Mouse (Mus musculus) myocyte (in vitro differentiated cells): ENCODE measurements around the gene Laptm5. TPM values are rescaled to one million over a fixed set of nuclear protein-coding genes. Genes with fewer than 3 reads are reported as not detected.

Source experiments
- H3K27me3 ChIP-seq: one replicate; pipeline ENCODE4 v1.6.1; 2011; ENCODE audit not compliant: control insufficient read depth, insufficient read depth, insufficient read length
- H3K36me3 ChIP-seq: one replicate; pipeline ENCODE4 v1.6.1; 2011; ENCODE audit not compliant: control insufficient read depth, insufficient read depth
- H3K4me2 ChIP-seq: one replicate; pipeline ENCODE4 v1.6.1; 2011; ENCODE audit warnings: low read depth, control low read depth
- H3K4me3 ChIP-seq: one replicate; pipeline ENCODE4 v1.5.1; 2011; ENCODE audit warnings: mild to moderate bottlenecking, control low read depth, moderate library complexity
- H3K79me2 ChIP-seq: one replicate; pipeline ENCODE4 v1.6.1; 2011; ENCODE audit not compliant: control insufficient read depth, insufficient read depth
- H3ac ChIP-seq: one replicate; pipeline ENCODE4 v1.6.1; 2011; ENCODE audit not compliant: control insufficient read depth, insufficient read length
- CEBPB ChIP-seq: IDR thresholded peaks from 2 replicates; pipeline ENCODE4 v1.6.1; 2011; ENCODE audit warnings: mild to moderate bottlenecking, moderate library complexity; ENCODE audit not compliant: poor library complexity, insufficient read depth, severe bottlenecking
- E2F4 ChIP-seq: IDR thresholded peaks from one replicate; pipeline ENCODE4 v1.6.1; 2011; ENCODE audit warnings: mild to moderate bottlenecking, control low read depth, moderate library complexity; ENCODE audit not compliant: insufficient read depth
- MAX ChIP-seq: IDR thresholded peaks from one replicate; pipeline ENCODE4 v1.6.1; 2011; ENCODE audit warnings: low read depth, mild to moderate bottlenecking, control low read depth
- MYOD1 ChIP-seq, 3 experiments: IDR thresholded peaks; one replicate each; pipeline ENCODE4 v1.6.1; 2011; ENCODE audit warnings: control low read depth in 2 of 3, low read depth in 2 of 3, mild to moderate bottlenecking in 2 of 3, moderate library complexity in 1 of 3; ENCODE audit not compliant: insufficient read length in 2 of 3, control insufficient read depth in 1 of 3
- MYOG ChIP-seq, 3 experiments: IDR thresholded peaks; one replicate each; pipeline ENCODE4 v1.6.1; 2011; ENCODE audit warnings: control low read depth in 2 of 3, low read depth in 2 of 3, mild to moderate bottlenecking in 2 of 3; ENCODE audit not compliant: insufficient read length in 2 of 3, control insufficient read depth in 1 of 3, insufficient read depth in 1 of 3
- POLR2A ChIP-seq: IDR thresholded peaks from one replicate; pipeline ENCODE4 v1.6.1; 2011; ENCODE audit warnings: low read depth, mild to moderate bottlenecking, control low read depth, moderate library complexity; ENCODE audit not compliant: insufficient read length
- POLR2AphosphoS2 ChIP-seq: IDR thresholded peaks from one replicate; pipeline ENCODE4 v1.6.1; 2011; ENCODE audit warnings: low read depth, control low read depth; ENCODE audit not compliant: insufficient read length
- REST ChIP-seq: IDR thresholded peaks from one replicate; pipeline ENCODE4 v1.6.1; 2011; ENCODE audit warnings: mild to moderate bottlenecking, control low read depth, moderate library complexity; ENCODE audit not compliant: insufficient read depth, insufficient read length
- SRF ChIP-seq: IDR thresholded peaks from one replicate; pipeline ENCODE4 v1.6.1; 2011; ENCODE audit warnings: low read depth; ENCODE audit not compliant: control insufficient read depth, insufficient read length
- TCF12 ChIP-seq: IDR thresholded peaks from one replicate; pipeline ENCODE4 v1.6.1; 2011; ENCODE audit warnings: mild to moderate bottlenecking, control low read depth; ENCODE audit not compliant: poor library complexity, insufficient read depth, severe bottlenecking
- TCF3 ChIP-seq: IDR thresholded peaks from one replicate; pipeline ENCODE4 v1.6.1; 2011; ENCODE audit warnings: low read depth, control low read depth; ENCODE audit not compliant: insufficient read length
- USF1 ChIP-seq: IDR thresholded peaks from one replicate; pipeline ENCODE4 v1.6.1; 2011; ENCODE audit warnings: low read depth, mild to moderate bottlenecking, control low read depth, moderate library complexity
- polyA plus RNA-seq: library from polyadenylated mRNA; unstranded; fragments of >200 nt; fragmentation: generic; extraction: Trizol; gene quantifications from one replicate; pipeline ENCODE4 v1.2.1, GENCODE M21; 2012; ENCODE audit warnings: missing spikeins

Gene Laptm5
- polyA plus RNA-seq, 1 experiment = 0.06 TPM

DNA sequence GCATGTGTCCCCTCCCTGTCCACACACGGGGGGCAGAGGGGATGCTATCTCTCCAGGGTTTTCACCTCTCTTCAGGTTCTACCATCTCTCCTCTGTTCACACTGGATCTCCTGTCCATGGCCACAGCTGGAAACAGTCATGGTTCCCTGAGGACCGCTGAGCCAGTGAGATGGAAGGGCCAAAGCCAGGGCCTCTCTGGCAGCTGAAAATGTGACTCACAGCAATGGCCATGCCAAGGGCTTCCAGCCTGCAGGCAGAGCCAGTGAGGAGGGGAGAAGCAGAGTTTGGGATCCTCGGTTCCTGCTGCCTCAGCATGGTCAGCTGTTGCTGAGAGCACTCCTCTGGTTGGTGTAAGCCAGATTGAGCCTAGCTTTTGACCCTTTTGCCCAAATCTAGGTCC, 66.1 kb downstream of the Laptm5 start:
- H3K79me2 ChIP-seq = no peaks in the 10 kb centered on the region
- H3K36me3 ChIP-seq = no peaks in the 10 kb centered on the region
- TF ChIP-seq SRF (no peak), MAX (no peak), E2F4 (no peak), USF1 (no peak), MYOG (IDR thresholded peaks at IDR 0.05; ENCODE audit: control insufficient read depth in 1 of 3, insufficient read depth in 1 of 3, insufficient read length in 2 of 3, low read depth in 2 of 3) (no peak), POLR2A (no peak), CEBPB (no peak), TCF3 (no peak), REST (no peak), POLR2AphosphoS2 (no peak), TCF12 (no peak), MYOD1 (IDR thresholded peaks at IDR 0.05; ENCODE audit: control insufficient read depth in 1 of 3, insufficient read length in 2 of 3, low read depth in 2 of 3) (no peak)
- H3K4me3 ChIP-seq = no peak overlapping the region
- H3K4me2 ChIP-seq = no peak overlapping the region
- H3K27me3 ChIP-seq = peaks cover 39% of the 10 kb centered on the region
- no peak overlapping the region for H3ac ChIP-seq

DNA sequence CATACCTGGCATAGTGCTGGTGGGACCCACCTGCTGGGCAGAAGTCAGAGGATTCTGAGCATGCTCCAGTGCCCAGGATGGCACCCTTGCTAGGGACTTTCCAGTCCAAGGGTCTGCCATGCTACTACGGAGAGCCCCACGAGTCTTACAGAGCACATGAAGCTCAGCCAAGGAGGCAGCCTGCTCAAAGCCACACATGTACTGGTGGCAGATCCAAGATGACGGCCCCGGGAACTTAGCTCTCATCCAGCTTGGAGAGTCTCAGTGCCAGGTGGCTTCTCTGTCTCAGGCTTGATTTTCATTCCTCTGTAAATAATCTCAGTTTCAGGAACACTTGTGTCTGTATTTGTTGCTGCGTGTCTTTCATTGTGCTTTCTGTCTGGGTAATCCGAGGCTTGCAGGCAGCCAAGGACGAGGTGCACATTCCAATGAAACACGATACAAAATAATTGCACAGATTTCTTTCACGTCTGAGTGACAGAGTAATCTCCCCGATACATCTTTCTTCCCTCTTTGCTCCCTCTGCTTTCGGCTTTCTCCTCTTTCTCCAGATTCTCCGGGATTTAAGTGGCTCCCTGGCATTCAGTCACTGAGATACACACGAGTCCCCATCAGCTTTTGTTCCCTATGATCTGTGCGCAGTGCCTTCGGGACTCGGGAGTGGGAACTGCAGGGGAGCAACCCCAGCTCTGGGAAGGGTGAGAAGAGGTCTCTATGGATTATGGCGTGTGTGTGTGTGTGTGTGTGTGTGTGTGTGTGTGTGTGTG, 71.7 kb downstream of the Laptm5 start:
- Histone ChIP-seq H3ac (no peak overlapping the region), H3K4me3 (no peak overlapping the region), H3K36me3 (no peaks in the 10 kb centered on the region), H3K79me2 (no peaks in the 10 kb centered on the region), H3K27me3 (peaks cover 9% of the 10 kb centered on the region), H3K4me2 (no peak overlapping the region)
- TF ChIP-seq USF1 = no peak

Other genes starting within 250 kb of the Laptm5 start
- 28.2 TPM for gene Pum1, start 249.8 kb upstream of the Laptm5 start, polyA plus RNA-seq
- 15.8 TPM for gene Sdc3, start 120.6 kb upstream of the Laptm5 start, polyA plus RNA-seq
- gene Matn1, start 31.3 kb downstream of the Laptm5 start, polyA plus RNA-seq = not detected